Mouse (Mus musculus): ENCODE results near the gene Glrx.

GRCm38 (mm10) chr13:75839719-75840481 lies at the start of gene Glrx:
- TF ChIP-seq GATA1 (IDR thresholded peaks at IDR 0.05; ENCODE audit: borderline replicate concordance, low read length) (no peak), FLI1 (IDR thresholded peaks at IDR 0.05; ENCODE audit: low read length) (no peak)

All from megakaryocyte, embryonic 14.5 days (primary cell).